Mouse (Mus musculus) megakaryocyte, embryonic 14.5 days (primary cell): ENCODE data around the gene Agap1.

Source experiments
- FLI1 ChIP-seq: IDR thresholded peaks from 2 replicates; pipeline ENCODE4 v1.6.1; 2012; ENCODE audit warnings: low read length, inconsistent platforms, mixed read lengths
- GATA1 ChIP-seq: IDR thresholded peaks from 3 replicates; pipeline ENCODE4 v1.6.1; 2012; ENCODE audit warnings: mixed read lengths, low read length, inconsistent platforms, borderline replicate concordance

DNA sequence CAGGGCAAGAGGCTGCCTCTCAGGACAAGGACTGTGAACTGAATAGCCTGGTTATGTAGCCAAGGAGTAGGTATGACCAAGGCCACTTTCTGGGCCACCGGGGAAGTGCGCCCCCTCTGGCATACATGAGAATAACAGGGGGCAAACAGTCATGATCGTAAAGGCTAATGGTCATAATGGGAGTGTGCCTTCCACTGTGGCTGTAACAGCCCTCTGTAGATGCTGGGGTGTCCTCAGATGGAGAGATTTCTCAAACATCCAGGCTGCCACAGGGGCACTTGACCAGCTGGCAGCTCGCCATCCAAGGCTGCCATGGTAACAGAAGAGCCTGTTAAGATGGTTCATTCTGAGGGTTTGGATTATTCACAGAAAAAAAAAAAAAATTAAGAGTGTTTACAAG lies 221.8 kb downstream of the Agap1 start:
- TF ChIP-seq GATA1 (no peak), FLI1 (no peak)
